Mouse (Mus musculus): ENCODE results near the gene E2f1. TPM values are rescaled to one million over a fixed set of nuclear protein-coding genes. Genes with fewer than 3 reads are reported as not detected.

E2f1 gene
- polyA plus RNA-seq, 1 experiment from 2014 or later: 17.0 TPM

DNA sequence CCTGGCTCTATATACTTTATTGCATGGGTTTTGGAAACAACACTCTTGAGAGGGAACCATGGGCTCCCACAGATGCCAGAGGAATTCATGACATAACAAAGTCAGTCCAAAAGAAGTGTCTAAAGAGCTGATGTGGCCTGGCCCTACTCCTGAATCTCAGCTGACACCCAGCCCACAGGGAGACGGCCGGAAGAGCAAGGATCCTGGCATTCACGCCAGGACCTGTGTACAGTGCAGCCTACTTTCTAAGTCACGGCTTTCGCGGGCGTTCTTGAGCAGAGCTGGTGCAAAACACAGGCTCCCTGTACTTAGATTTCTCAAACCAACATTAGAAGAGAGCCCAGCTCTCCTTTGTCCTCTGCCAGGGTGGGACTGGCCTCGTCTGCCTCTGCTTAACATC, 10.9 kb upstream of the E2f1 start:
- ATAC-seq (replicated peaks; ENCODE audit: insufficient number of reproducible peaks, insufficient read depth, low FRiP score, low read depth): no peak

DNA sequence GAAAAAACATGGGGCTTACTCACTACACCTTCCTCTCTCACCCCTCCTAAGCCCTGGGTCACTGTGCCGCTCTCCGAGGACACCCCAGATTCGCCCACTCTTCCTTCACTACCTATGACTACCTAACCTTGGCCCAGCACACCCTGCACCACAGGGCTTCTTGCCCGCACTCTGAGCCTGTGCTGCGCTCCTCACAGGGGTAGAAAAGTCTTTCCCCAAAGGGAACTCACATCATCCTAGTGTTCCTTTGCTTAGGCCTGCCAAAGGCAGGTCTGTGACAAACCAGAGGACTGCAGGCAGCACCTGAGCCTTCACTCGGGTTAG, 8.0 kb upstream of the E2f1 start:
- Histone ChIP-seq H3K27ac (no peak overlapping the region), H3K4me3 (no peak overlapping the region), H3K27me3 (no peaks in the 10 kb centered on the region), H3K4me2 (no peak overlapping the region), H3K36me3 (no peaks in the 10 kb centered on the region), H3K9me3 (replicated peaks) (no peaks in the 10 kb centered on the region), H3K4me1 (replicated peaks) (peaks cover 5% of the 10 kb centered on the region), H3K9ac (no peak overlapping the region)
- WGBS: 79% methylated on average over 6 of the region's 6 CpGs
- ATAC-seq (replicated peaks; ENCODE audit: insufficient number of reproducible peaks, insufficient read depth, low FRiP score, low read depth): no peak

More for the DNA sequence above, 10.9 kb upstream of the E2f1 start:
- Histone ChIP-seq H3K9ac (no peak overlapping the region), H3K9me3 (replicated peaks) (no peaks in the 10 kb centered on the region), H3K27ac (no peak overlapping the region; the same call in 1 of the 2 replicates), H3K4me3 (no peak overlapping the region), H3K4me1 (replicated peaks) (peaks cover 21% of the 10 kb centered on the region), H3K36me3 (no peaks in the 10 kb centered on the region), H3K27me3 (no peaks in the 10 kb centered on the region), H3K4me2 (no peak overlapping the region)
- 61% methylated on average over 8 of the region's 8 CpGs for WGBS

DNA sequence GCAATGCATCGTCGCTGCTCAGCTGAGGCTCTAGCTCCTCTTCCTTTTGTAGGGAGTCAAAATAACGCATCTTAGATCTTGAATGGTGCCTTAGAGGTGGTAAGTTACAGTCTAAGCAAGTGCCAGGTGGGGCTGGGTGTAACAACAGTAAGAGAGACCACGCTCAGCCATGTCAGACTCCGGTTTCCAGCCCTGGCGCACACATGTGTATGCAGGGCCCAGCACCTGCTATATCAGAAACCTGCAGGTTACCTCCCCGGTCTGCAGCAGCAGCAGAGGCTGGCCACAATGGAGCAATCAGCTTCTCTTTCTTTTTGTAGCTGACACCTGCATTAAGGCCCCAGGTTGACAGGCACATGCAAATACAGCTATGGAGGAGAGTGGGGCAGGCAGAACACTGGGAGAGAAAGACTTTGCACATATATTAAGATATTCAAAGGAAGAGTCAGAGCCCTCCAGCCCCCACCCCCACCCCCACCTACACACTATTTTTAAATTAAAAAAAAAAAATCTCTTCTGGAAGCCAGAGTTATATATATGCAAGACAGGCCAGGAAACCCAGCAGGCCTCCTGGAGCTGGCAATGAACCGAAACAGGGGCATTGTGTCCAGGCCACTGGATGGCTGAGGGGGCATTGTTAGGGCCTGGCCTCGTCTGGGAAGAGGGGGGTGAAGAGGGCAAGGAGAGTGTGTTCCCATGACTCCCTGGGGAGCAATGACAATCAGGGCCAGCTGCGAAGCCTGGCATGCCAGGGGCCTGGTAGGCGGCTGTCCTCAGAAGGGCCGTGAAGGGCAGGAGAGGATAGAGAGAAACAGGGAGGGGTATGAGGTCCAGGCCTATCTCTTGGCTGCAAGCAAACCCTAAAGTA, 7.4 kb upstream of the E2f1 start:
- WGBS: 54% methylated on average over 12 of the region's 12 CpGs
- Histone ChIP-seq H3K4me3 (no peak overlapping the region), H3K27ac (no peak overlapping the region), H3K9me3 (replicated peaks) (no peaks in the 10 kb centered on the region), H3K4me2 (no peak overlapping the region), H3K4me1 (replicated peaks) (peaks cover 5% of the 10 kb centered on the region), H3K27me3 (no peaks in the 10 kb centered on the region), H3K36me3 (no peaks in the 10 kb centered on the region), H3K9ac (no peak overlapping the region)
- ATAC-seq (replicated peaks; ENCODE audit: insufficient number of reproducible peaks, insufficient read depth, low FRiP score, low read depth): peak; percentile 57; the same call in 1 of the 2 replicates

DNA sequence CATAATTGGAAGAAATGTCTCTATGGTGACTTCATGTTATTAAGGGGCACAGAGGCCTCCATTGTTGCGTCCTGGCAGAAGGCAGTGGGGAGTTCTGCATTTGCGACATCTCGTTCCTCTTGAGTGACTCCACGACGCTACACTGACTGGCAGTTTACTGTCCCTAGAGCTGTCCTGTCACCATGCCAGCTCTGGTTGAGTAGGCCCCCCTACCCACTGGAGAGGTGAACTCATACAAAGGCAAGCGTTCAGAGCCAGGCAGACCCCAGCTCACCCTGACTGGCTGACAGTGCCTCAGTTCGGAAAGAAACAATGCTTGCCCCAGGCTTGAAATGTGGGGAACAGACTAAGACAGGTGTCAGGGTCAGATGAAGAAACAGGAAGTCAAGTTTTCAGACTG, 4.6 kb upstream of the E2f1 start:
- Histone ChIP-seq H3K4me2 (no peak overlapping the region), H3K4me3 (no peak overlapping the region), H3K36me3 (no peaks in the 10 kb centered on the region), H3K9me3 (replicated peaks) (no peaks in the 10 kb centered on the region), H3K9ac (no peak overlapping the region), H3K27ac (no peak overlapping the region), H3K27me3 (no peaks in the 10 kb centered on the region), H3K4me1 (replicated peaks) (peaks cover 11% of the 10 kb centered on the region)
- ATAC-seq (replicated peaks; ENCODE audit: insufficient number of reproducible peaks, insufficient read depth, low FRiP score, low read depth): no peak
- WGBS: 74% methylated on average over 7 of the region's 7 CpGs

DNA sequence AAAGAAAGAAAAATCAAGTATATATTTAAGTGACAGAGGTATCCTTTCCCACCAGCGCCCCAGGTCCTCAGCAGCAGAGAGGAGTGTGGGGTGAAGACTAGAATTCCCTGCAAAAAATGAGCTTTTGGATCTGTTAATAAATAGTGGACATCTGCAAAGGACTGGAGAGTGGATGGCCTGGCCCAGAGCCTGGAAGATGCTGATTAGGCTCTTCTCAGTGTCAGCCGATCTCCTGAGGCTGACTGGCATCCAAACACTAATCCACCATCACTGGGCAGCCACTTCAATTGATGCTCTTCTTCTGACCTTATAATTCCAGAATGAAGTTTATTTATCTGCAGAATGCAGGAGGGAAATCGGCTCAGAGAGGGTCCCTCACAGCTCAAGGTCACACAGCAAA, 3.3 kb upstream of the E2f1 start:
- H3K27ac ChIP-seq: no peak overlapping the region
- no peak overlapping the region for H3K4me3 ChIP-seq
- peaks cover 23% of the 10 kb centered on the region for H3K4me1 ChIP-seq (replicated peaks)
- no peaks in the 10 kb centered on the region for H3K9me3 ChIP-seq (replicated peaks)
- H3K27me3 ChIP-seq: no peaks in the 10 kb centered on the region
- no peak for ATAC-seq (replicated peaks; ENCODE audit: insufficient number of reproducible peaks, insufficient read depth, low FRiP score, low read depth)
- no peak overlapping the region for H3K4me2 ChIP-seq
- 75% methylated on average over 3 of the region's 3 CpGs for WGBS
- H3K9ac ChIP-seq: no peak overlapping the region
- no peaks in the 10 kb centered on the region for H3K36me3 ChIP-seq

DNA sequence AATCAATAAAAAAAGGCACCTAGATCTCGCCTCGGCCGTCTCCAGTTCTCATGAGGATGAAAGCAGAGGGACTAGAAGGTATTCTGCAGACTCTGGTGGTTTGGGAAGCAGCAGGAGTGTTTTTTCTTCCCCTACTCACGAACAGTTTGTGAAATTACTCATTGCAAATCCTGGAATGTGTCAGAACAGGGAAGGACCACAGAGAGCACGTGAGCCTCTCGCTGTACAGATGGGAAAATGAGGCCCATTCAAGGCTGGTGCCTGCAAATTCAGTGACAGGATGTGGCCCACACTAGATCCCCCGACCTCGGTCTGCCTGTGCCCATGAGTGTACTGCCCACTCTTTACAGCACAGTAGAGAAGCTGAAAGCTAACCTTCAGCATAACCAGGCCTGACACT, 2.3 kb upstream of the E2f1 start:
- no peaks in the 10 kb centered on the region for H3K9me3 ChIP-seq (replicated peaks)
- 72% methylated on average over 8 of the region's 8 CpGs for WGBS
- H3K4me2 ChIP-seq: no peak overlapping the region
- no peaks in the 10 kb centered on the region for H3K36me3 ChIP-seq
- H3K9ac ChIP-seq: no peak overlapping the region
- no peak overlapping the region for H3K4me3 ChIP-seq
- no peak overlapping the region for H3K27ac ChIP-seq
- peaks cover 32% of the 10 kb centered on the region for H3K4me1 ChIP-seq (replicated peaks)
- no peaks in the 10 kb centered on the region for H3K27me3 ChIP-seq
- no peak for ATAC-seq (replicated peaks; ENCODE audit: insufficient number of reproducible peaks, insufficient read depth, low FRiP score, low read depth)

DNA sequence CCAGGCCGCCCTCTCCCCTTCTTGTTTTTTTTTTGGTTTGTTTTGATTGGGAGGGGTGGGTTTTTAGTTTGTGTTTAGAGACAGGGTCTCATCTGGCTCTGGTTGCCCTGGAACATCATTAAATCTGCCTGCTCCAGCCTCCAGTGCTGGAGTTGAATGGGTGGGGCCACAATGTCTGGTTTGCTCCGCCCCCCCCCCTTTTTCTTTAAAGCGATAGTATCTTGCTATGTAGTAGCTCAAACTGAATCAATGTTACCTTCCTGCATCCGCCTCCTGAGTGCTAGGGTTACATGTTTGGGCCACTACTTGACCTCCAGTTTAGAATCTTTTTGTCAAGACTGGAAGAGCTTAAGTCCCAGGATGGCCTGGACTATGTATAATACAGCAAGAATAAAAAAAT, 1.6 kb upstream of the E2f1 start:
- no peak overlapping the region for H3K4me3 ChIP-seq

DNA sequence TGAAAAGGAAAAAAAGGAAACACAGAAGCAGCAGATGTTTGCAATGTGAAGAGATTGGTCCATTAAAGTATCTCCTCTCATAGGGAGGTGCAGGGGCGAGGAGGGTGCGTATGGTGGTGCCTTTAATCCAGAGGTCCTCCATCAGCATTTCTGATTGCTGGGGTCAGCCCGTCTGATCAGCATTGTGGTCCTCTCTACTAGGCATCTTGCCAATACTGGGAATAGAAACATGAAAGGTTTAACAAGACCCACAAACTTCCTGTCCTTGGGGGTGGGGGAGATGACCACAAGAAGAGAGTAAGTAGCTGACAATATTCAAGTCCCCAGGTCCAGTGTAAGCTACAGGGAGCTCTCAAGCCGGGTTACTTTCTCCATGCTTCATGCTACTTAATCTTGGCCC, 974 bp upstream of the E2f1 start:
- H3K27me3 ChIP-seq: no peaks in the 10 kb centered on the region
- peak overlapping the region; percentile 92 for H3K4me2 ChIP-seq
- no peaks in the 10 kb centered on the region for H3K36me3 ChIP-seq
- no peak for ATAC-seq (replicated peaks; ENCODE audit: insufficient number of reproducible peaks, insufficient read depth, low FRiP score, low read depth)
- no peak overlapping the region for H3K9ac ChIP-seq
- H3K9me3 ChIP-seq (replicated peaks): no peaks in the 10 kb centered on the region
- H3K27ac ChIP-seq: 0 out of 2 replicates have a peak overlapping the region, but pooled peaks have one; percentile 65
- H3K4me1 ChIP-seq (replicated peaks): peaks cover 39% of the 10 kb centered on the region
- peak overlapping the region; percentile 77; the same call in 1 of the 2 replicates for H3K4me3 ChIP-seq
- 54% methylated on average over 4 of the region's 4 CpGs for WGBS

More for the DNA sequence above, 1.6 kb upstream of the E2f1 start:
- 84% methylated on average over 4 of the region's 4 CpGs for WGBS
- no peak overlapping the region for H3K9ac ChIP-seq
- no peak overlapping the region for H3K27ac ChIP-seq
- H3K36me3 ChIP-seq: no peaks in the 10 kb centered on the region
- no peaks in the 10 kb centered on the region for H3K27me3 ChIP-seq
- peaks cover 36% of the 10 kb centered on the region for H3K4me1 ChIP-seq (replicated peaks)
- no peaks in the 10 kb centered on the region for H3K9me3 ChIP-seq (replicated peaks)
- no peak overlapping the region for H3K4me2 ChIP-seq
- ATAC-seq (replicated peaks; ENCODE audit: insufficient number of reproducible peaks, insufficient read depth, low FRiP score, low read depth): no peak

DNA sequence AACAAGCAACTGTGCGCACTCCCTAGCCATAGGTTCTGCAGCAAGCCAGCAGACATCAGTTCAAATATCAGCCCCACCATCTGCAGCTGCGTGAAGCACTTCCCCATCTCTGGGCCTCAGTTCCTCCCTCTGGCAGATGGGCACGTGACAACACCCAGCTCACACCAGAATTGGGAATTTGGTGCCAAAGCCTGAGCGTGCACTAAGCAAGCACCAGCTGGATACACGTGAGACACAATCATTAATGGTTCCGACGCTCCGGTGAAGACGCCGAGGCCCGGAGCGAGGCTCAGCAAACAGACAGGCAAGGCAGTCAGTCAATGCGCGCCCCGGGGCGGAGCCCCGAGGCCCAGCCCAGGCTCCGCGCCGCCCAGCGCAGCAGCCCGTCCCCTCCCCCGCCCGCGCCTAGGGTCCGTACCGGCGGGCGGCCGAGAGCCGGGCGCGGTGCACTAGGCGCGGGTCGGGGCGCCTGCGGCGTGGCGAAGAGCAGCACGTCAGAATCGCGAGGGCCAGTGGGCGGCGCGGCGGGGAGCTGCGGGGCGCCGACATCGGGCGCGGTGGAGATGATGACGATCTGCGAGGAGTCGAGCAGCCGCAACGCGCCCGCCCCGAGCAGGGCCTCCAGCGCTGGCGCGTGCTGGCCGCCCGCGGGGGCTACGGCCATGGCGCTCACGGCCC, 482 bp downstream of the E2f1 start:
- peaks cover 39% of the 10 kb centered on the region for H3K4me1 ChIP-seq (replicated peaks)
- H3K36me3 ChIP-seq: no peaks in the 10 kb centered on the region
- peak overlapping the region; percentile 78 for H3K27ac ChIP-seq
- H3K9ac ChIP-seq: peak overlapping the region; percentile 74
- H3K9me3 ChIP-seq (replicated peaks): no peaks in the 10 kb centered on the region
- peak overlapping the region; percentile 77 for H3K4me3 ChIP-seq
- WGBS: under 1% methylated on average over 66 of the region's 70 CpGs
- H3K27me3 ChIP-seq: no peaks in the 10 kb centered on the region
- ATAC-seq (replicated peaks; ENCODE audit: insufficient number of reproducible peaks, insufficient read depth, low FRiP score, low read depth): peak; percentile 83
- H3K4me2 ChIP-seq: peak overlapping the region; percentile 92

DNA sequence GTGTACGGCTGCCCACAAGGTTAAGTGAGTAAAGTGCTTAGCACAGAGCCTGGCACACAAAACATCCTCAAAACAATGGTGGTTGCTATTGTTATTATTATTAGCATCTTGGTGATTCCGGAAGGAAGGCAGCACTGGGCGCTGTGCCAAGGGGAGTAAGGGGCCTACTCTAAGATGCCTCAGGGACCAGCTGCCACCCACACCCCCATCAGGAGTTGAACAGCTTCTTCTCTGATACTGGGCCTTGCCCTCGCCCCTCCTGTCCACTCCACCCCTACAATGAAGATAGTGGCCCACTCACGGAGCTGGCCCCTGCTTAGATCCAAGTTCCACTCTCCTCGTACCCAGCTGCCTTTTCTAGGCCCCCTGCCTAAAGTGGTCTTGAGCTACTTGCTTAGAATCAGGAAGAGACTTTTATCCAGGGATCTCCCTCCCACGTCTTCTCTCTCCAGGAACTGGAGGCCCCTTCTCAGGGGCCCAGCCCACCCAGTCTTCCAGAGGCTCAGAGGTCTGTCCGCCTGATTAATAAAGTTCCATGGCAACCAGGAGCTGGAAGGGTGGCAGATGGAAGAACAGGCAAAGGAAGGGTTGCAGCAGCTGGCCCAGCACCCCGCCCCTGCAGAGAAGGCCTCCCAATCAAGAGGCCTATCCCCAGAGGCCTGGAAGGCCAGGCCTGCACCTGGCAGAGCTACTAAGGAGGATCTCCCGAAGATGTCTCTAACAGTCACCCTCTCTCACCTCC, 1.2 kb downstream of the E2f1 start:
- H3K36me3 ChIP-seq: no peaks in the 10 kb centered on the region
- peak overlapping the region; percentile 77 for H3K4me3 ChIP-seq
- WGBS: 18% methylated on average over 10 of the region's 10 CpGs
- no peaks in the 10 kb centered on the region for H3K9me3 ChIP-seq (replicated peaks)
- H3K27me3 ChIP-seq: no peaks in the 10 kb centered on the region
- ATAC-seq (replicated peaks; ENCODE audit: insufficient number of reproducible peaks, insufficient read depth, low FRiP score, low read depth): no peak
- H3K9ac ChIP-seq: peak overlapping the region; percentile 74
- H3K4me2 ChIP-seq: peak overlapping the region; percentile 92
- peaks cover 39% of the 10 kb centered on the region for H3K4me1 ChIP-seq (replicated peaks)
- H3K27ac ChIP-seq: peak overlapping the region; percentile 78

DNA sequence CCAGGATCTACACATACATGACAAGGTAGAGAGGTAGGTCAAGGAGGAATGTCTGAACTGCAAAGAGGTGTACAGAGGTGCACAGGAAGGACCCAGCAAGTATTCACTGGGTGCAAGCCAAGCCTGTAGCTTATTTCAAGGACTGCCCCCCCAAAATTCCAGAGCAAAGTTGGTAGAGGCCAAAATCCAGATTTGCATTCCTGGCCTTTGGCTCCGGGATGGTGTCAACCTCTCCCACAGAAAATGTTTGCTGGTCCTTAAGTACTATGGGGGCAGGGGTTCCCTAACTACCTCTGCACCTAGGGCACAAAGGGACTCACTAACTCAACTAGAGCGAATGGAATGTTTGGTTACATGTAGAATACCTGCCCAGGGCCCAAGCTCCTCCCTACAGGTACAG, 1.9 kb downstream of the E2f1 start:
- Histone ChIP-seq H3K4me1 (replicated peaks) (peaks cover 39% of the 10 kb centered on the region), H3K9ac (peak overlapping the region; percentile 74; the same call in 1 of the 2 replicates)

More for the DNA sequence above, 1.9 kb downstream of the E2f1 start:
- H3K36me3 ChIP-seq: 0 out of 2 replicates have a peak, but pooled peaks cover under 1% of the 10 kb centered on the region
- H3K27me3 ChIP-seq: no peaks in the 10 kb centered on the region
- H3K9me3 ChIP-seq (replicated peaks): no peaks in the 10 kb centered on the region
- ATAC-seq (replicated peaks; ENCODE audit: insufficient number of reproducible peaks, insufficient read depth, low FRiP score, low read depth): no peak
- WGBS: 67% methylated on average over 2 of the region's 2 CpGs
- H3K4me3 ChIP-seq: peak overlapping the region; percentile 77
- peak overlapping the region; percentile 92 for H3K4me2 ChIP-seq
- H3K27ac ChIP-seq: peak overlapping the region; percentile 78
